Mouse (Mus musculus): ENCODE results near the gene Tppp2. TPM values are rescaled to one million over a fixed set of nuclear protein-coding genes. Genes with fewer than 3 reads are reported as not detected.

Gene Tppp2
- polyA plus RNA-seq (2016; fragmentation: Nextera tagmentation; extraction: Ambion mirVana), result not detected in 2 replicates

- Histone ChIP-seq H3K27me3 (replicated peaks; ENCODE audit: low read depth, poor library complexity, severe bottlenecking) (peaks cover 17% of the 10 kb centered on the region), H3K4me1 (peaks cover 21% of the 10 kb centered on the region), H3K9me3 (no peaks in the 10 kb centered on the region), H3K36me3 (replicated peaks) (no peaks in the 10 kb centered on the region), H3K4me3 (no peak within 1 kb of the TSS), H3K27ac (replicated peaks) (no peak within 1 kb of the TSS)
- 89% methylated on average over 4 of the region's 4 CpGs for WGBS
- DNase-seq (ENCODE audit: low spot score), result no peak
Observed at GRCm38 (mm10) chr14:51918125-51918524, at the start of gene Tppp2. TSS of gene Tppp2 (plus strand) at chr14:51918425.

GRCm38 (mm10) chr14:51870756-51871155 lies 47.5 kb upstream of the Tppp2 start:
- Histone ChIP-seq H3K27ac (replicated peaks) (no peak overlapping the region), H3K9me3 (no peaks in the 10 kb centered on the region), H3K4me1 (no peaks in the 10 kb centered on the region), H3K4me3 (no peak overlapping the region), H3K36me3 (replicated peaks) (no peaks in the 10 kb centered on the region), H3K27me3 (replicated peaks; ENCODE audit: low read depth, poor library complexity, severe bottlenecking) (no peaks in the 10 kb centered on the region)
- no peak for DNase-seq (ENCODE audit: low spot score)
- WGBS, result 84% methylated on average over 2 of the region's 2 CpGs

- no peaks in the 10 kb centered on the region for H3K4me1 ChIP-seq
- no peak for DNase-seq (ENCODE audit: low spot score)
- no peaks in the 10 kb centered on the region for H3K36me3 ChIP-seq (replicated peaks)
- no peaks in the 10 kb centered on the region for H3K9me3 ChIP-seq
- H3K27ac ChIP-seq (replicated peaks), result no peak overlapping the region
- H3K4me3 ChIP-seq, result no peak overlapping the region
- WGBS, result 78% methylated on average over 9 of the region's 9 CpGs
- no peaks in the 10 kb centered on the region for H3K27me3 ChIP-seq (replicated peaks; ENCODE audit: low read depth, poor library complexity, severe bottlenecking)
Observed at GRCm38 (mm10) chr14:51871741-51872140, 46.5 kb upstream of the Tppp2 start.

- no peaks in the 10 kb centered on the region for H3K27me3 ChIP-seq (replicated peaks; ENCODE audit: low read depth, poor library complexity, severe bottlenecking)
- no peak for DNase-seq (ENCODE audit: low spot score)
- no peak overlapping the region for H3K4me3 ChIP-seq
- no peaks in the 10 kb centered on the region for H3K9me3 ChIP-seq
- H3K36me3 ChIP-seq (replicated peaks), result no peaks in the 10 kb centered on the region
- H3K4me1 ChIP-seq, result no peaks in the 10 kb centered on the region
- 83% methylated on average over 3 of the region's 3 CpGs for WGBS
- no peak overlapping the region for H3K27ac ChIP-seq (replicated peaks)
Observed at GRCm38 (mm10) chr14:51877517-51877916, 40.7 kb upstream of the Tppp2 start.

- Histone ChIP-seq H3K27me3 (replicated peaks; ENCODE audit: low read depth, poor library complexity, severe bottlenecking) (no peaks in the 10 kb centered on the region), H3K9me3 (no peaks in the 10 kb centered on the region), H3K36me3 (replicated peaks) (peaks cover 28% of the 10 kb centered on the region), H3K4me3 (peak overlapping the region; percentile 85), H3K27ac (replicated peaks) (peak overlapping the region; percentile 90), H3K4me1 (peaks cover 17% of the 10 kb centered on the region)
- 2% methylated on average over 4 of the region's 4 CpGs for WGBS
- DNase-seq (ENCODE audit: low spot score), result peak; percentile 71
Observed at GRCm38 (mm10) chr14:51883527-51884030, 34.6 kb upstream of the Tppp2 start.

- Histone ChIP-seq H3K4me3 (peak overlapping the region; percentile 85), H3K27ac (replicated peaks) (peak overlapping the region; percentile 90), H3K4me1 (peaks cover 17% of the 10 kb centered on the region), H3K36me3 (replicated peaks) (peaks cover 33% of the 10 kb centered on the region), H3K27me3 (replicated peaks; ENCODE audit: low read depth, poor library complexity, severe bottlenecking) (no peaks in the 10 kb centered on the region), H3K9me3 (no peaks in the 10 kb centered on the region)
- 1% methylated on average over 14 of the region's 14 CpGs for WGBS
- DNase-seq (ENCODE audit: low spot score), result no peak
Observed at GRCm38 (mm10) chr14:51884031-51884544, 34.1 kb upstream of the Tppp2 start.

- DNase-seq (ENCODE audit: low spot score), result peak; percentile 98
- no peaks in the 10 kb centered on the region for H3K27me3 ChIP-seq (replicated peaks; ENCODE audit: low read depth, poor library complexity, severe bottlenecking)
- H3K4me1 ChIP-seq, result peaks cover 17% of the 10 kb centered on the region
- no peaks in the 10 kb centered on the region for H3K9me3 ChIP-seq
- WGBS, result under 1% methylated on average over 43 of the region's 43 CpGs
- H3K4me3 ChIP-seq, result peak within 1 kb of the TSS; percentile 85
- H3K36me3 ChIP-seq (replicated peaks), result peaks cover 40% of the 10 kb centered on the region
- peak within 1 kb of the TSS; percentile 90 for H3K27ac ChIP-seq (replicated peaks)
Observed at GRCm38 (mm10) chr14:51884598-51885331, 33.5 kb upstream of the Tppp2 start, which contains the start of gene Mettl17. TSS of gene Mettl17 (plus strand) at chr14:51884842.

- Histone ChIP-seq H3K36me3 (replicated peaks) (peaks cover 53% of the 10 kb centered on the region), H3K27ac (replicated peaks) (no peak overlapping the region), H3K4me3 (peak overlapping the region; percentile 85), H3K4me1 (peaks cover 17% of the 10 kb centered on the region), H3K27me3 (replicated peaks; ENCODE audit: low read depth, poor library complexity, severe bottlenecking) (no peaks in the 10 kb centered on the region), H3K9me3 (no peaks in the 10 kb centered on the region)
- no peak for DNase-seq (ENCODE audit: low spot score)
- 58% methylated on average over 6 of the region's 6 CpGs for WGBS
Observed at GRCm38 (mm10) chr14:51886051-51886450, 32.2 kb upstream of the Tppp2 start.

- no peaks in the 10 kb centered on the region for H3K9me3 ChIP-seq
- H3K27ac ChIP-seq (replicated peaks), result no peak overlapping the region
- H3K4me3 ChIP-seq, result no peak overlapping the region
- H3K4me1 ChIP-seq, result peaks cover 26% of the 10 kb centered on the region
- peaks cover 69% of the 10 kb centered on the region for H3K36me3 ChIP-seq (replicated peaks)
- no peaks in the 10 kb centered on the region for H3K27me3 ChIP-seq (replicated peaks; ENCODE audit: low read depth, poor library complexity, severe bottlenecking)
- 91% methylated on average over 6 of the region's 6 CpGs for WGBS
- DNase-seq (ENCODE audit: low spot score), result no peak
Observed at GRCm38 (mm10) chr14:51889833-51890232, 28.4 kb upstream of the Tppp2 start.

GRCm38 (mm10) chr14:51892191-51892939 lies 25.9 kb upstream of the Tppp2 start, which contains the start of gene Slc39a2:
TSS of gene Slc39a2 (plus strand) at chr14:51892889.
- H3K4me3 ChIP-seq, result no peak within 1 kb of the TSS
- H3K36me3 ChIP-seq (replicated peaks), result peaks cover 53% of the 10 kb centered on the region
- DNase-seq (ENCODE audit: low spot score), result no peak
- H3K27me3 ChIP-seq (replicated peaks; ENCODE audit: low read depth, poor library complexity, severe bottlenecking), result no peaks in the 10 kb centered on the region
- no peaks in the 10 kb centered on the region for H3K9me3 ChIP-seq
- H3K27ac ChIP-seq (replicated peaks), result no peak within 1 kb of the TSS
- H3K4me1 ChIP-seq, result peaks cover 9% of the 10 kb centered on the region; the same call in 1 of the 2 replicates
- 91% methylated on average over 9 of the region's 9 CpGs for WGBS

GRCm38 (mm10) chr14:51893094-51893794 lies 25.0 kb upstream of the Tppp2 start:
- no peak overlapping the region for H3K4me3 ChIP-seq
- DNase-seq (ENCODE audit: low spot score), result no peak
- H3K36me3 ChIP-seq (replicated peaks), result peaks cover 44% of the 10 kb centered on the region
- no peaks in the 10 kb centered on the region for H3K27me3 ChIP-seq (replicated peaks; ENCODE audit: low read depth, poor library complexity, severe bottlenecking)
- WGBS, result 26% methylated on average over 10 of the region's 10 CpGs
- peaks cover 9% of the 10 kb centered on the region; the same call in 1 of the 2 replicates for H3K4me1 ChIP-seq
- no peaks in the 10 kb centered on the region for H3K9me3 ChIP-seq
- no peak overlapping the region for H3K27ac ChIP-seq (replicated peaks)

GRCm38 (mm10) chr14:51893809-51894208 lies 24.4 kb upstream of the Tppp2 start:
- no peak overlapping the region for H3K4me3 ChIP-seq
- no peak overlapping the region for H3K27ac ChIP-seq (replicated peaks)
- H3K4me1 ChIP-seq, result peaks cover 9% of the 10 kb centered on the region; the same call in 1 of the 2 replicates
- no peaks in the 10 kb centered on the region for H3K9me3 ChIP-seq
- H3K27me3 ChIP-seq (replicated peaks; ENCODE audit: low read depth, poor library complexity, severe bottlenecking), result no peaks in the 10 kb centered on the region
- peaks cover 38% of the 10 kb centered on the region for H3K36me3 ChIP-seq (replicated peaks)
- DNase-seq (ENCODE audit: low spot score), result no peak
- 55% methylated on average over 3 of the region's 3 CpGs for WGBS

Data from embryonic facial prominence, embryonic 10.5 days (tissue).